Comparison of ENCODE assay signal across 15 mouse cellular contexts in genomic region chr3:83941921-83942320, GRCm38 (mm10).
"Had no signal": no experiment of that assay in that cellular context is flagged by ENCODE, and none has a peak within 500 bp of the region (broad histone marks: within the 10 kb centered on the region; RNA-seq: fewer than 3 reads in every experiment).

No protein-coding gene starts in this region.

- H3K4me3 ChIP-seq: limb, embryonic 15.5 days; liver, embryonic 12.5 days; midbrain, embryonic 10.5 days; neural tube, embryonic 13.5 days; stomach, embryonic 15.5 days had no signal

- H3K27ac ChIP-seq: limb, embryonic 15.5 days; liver, embryonic 12.5 days; midbrain, embryonic 10.5 days; neural tube, embryonic 13.5 days; stomach, embryonic 15.5 days had no signal

- DNase-seq: kidney, postnatal 25 days; layer of hippocampus, adult 9-11 months; layer of hippocampus, postnatal 36 days; lung, embryonic 14.5 days; lung, postnatal 10 days; lung, postnatal 4 days; midbrain, embryonic 14.5 days; right cerebral cortex, postnatal 14 days; thymus, adult 2 months; thymus, postnatal 25 days had no signal
